Mouse (Mus musculus) intestine, postnatal 0 days (tissue): ENCODE data around the gene Scgb1b11. TPM values are rescaled to one million over a fixed set of nuclear protein-coding genes. Genes with fewer than 3 reads are reported as not detected.
"Not testable (repeated sequence)": the region's sequence is repeated elsewhere in the genome, so short reads cannot be mapped to it uniquely, and the experiment has no call there.

Source experiments
- ATAC-seq: fragments of 200-750 bp; cut with Nextera tagmentation; 2 replicates; pipeline ENCODE4 v1.8.0; 2017; ENCODE audit warnings: mild to moderate bottlenecking, moderate TSS enrichment, moderate library complexity
- H3K27ac ChIP-seq: fragments of 300-500 bp; sonication (generic); 2 replicates; pipeline ENCODE4 v1.5.1; 2014; ENCODE audit warnings: mild to moderate bottlenecking, low read depth, low read length, moderate library complexity
- H3K27me3 ChIP-seq: fragments of 300-500 bp; sonication (generic); replicated peaks from 2 replicates; pipeline ENCODE4 v1.6.1; 2014; ENCODE audit warnings: low read length, mixed read lengths; ENCODE audit not compliant: control insufficient read depth, insufficient read depth
- H3K36me3 ChIP-seq: fragments of 300-500 bp; sonication (generic); 2 replicates; pipeline ENCODE4 v1.6.1; 2014; ENCODE audit warnings: mild to moderate bottlenecking, moderate library complexity; ENCODE audit not compliant: control insufficient read depth, insufficient read depth
- H3K4me1 ChIP-seq: fragments of 300-500 bp; sonication (generic); replicated peaks from 2 replicates; pipeline ENCODE4 v1.6.1; 2014; ENCODE audit warnings: antibody characterized with exemption, low read length, mixed read lengths; ENCODE audit not compliant: control insufficient read depth, insufficient read depth
- H3K4me2 ChIP-seq: fragments of 300-500 bp; sonication (generic); replicated peaks from 2 replicates; pipeline ENCODE4 v1.6.1; 2014; ENCODE audit warnings: low read depth, mild to moderate bottlenecking, moderate library complexity
- H3K4me3 ChIP-seq: fragments of 300-500 bp; sonication (generic); 2 replicates; pipeline ENCODE4 v1.5.1; 2014; ENCODE audit warnings: low read depth, low read length
- H3K9ac ChIP-seq: fragments of 300-500 bp; sonication (generic); 2 replicates; pipeline ENCODE4 v1.6.1; 2014; ENCODE audit warnings: mild to moderate bottlenecking, low read depth, low read length
- H3K9me3 ChIP-seq: fragments of 300-500 bp; sonication (generic); 2 replicates; pipeline ENCODE4 v1.6.1; 2016; ENCODE audit warnings: mixed run types; ENCODE audit not compliant: control insufficient read depth
- WGBS: fragments of 180-500 bp; shearing (Covaris S2); extraction: QIAGEN DNeasy Blood & Tissue Kit; methylation state at CpG from one replicate; pipeline ENCODE4 v1.1.7; 2014; 5-methylcytosine and 5-hydroxymethylcytosine counted together
- polyA plus RNA-seq: library from polyadenylated mRNA; unstranded; fragments of >200 nt; fragmentation: Nextera tagmentation; extraction: Ambion mirVana; gene quantifications from 2 replicates; pipeline ENCODE4 v1.2.1, GENCODE M21; 2015

Gene Scgb1b11
- not detected in 2 replicates for polyA plus RNA-seq

- not testable (repeated sequence) for H3K4me2 ChIP-seq, H3K36me3 ChIP-seq, ATAC-seq, H3K4me3 ChIP-seq, H3K27ac ChIP-seq, H3K9me3 ChIP-seq, H3K27me3 ChIP-seq, H3K4me1 ChIP-seq, H3K9ac ChIP-seq
- WGBS, result no CpG with 5 or more reads among the region's 2 CpGs
These were observed at the start of gene Scgb1b11 for GRCm38 (mm10) chr7:32222540-32222939. TSS of gene Scgb1b11 (plus strand) at chr7:32222840.

- not testable (repeated sequence) for H3K4me1 ChIP-seq, H3K9me3 ChIP-seq, H3K9ac ChIP-seq, H3K4me3 ChIP-seq, ATAC-seq, H3K4me2 ChIP-seq, H3K27ac ChIP-seq, H3K36me3 ChIP-seq, H3K27me3 ChIP-seq
- WGBS, result 73% methylated on average over 2 of the region's 2 CpGs
These were observed 11.6 kb upstream of the Scgb1b11 start, which contains the start of gene Scgb2b11 for GRCm38 (mm10) chr7:32211045-32211444. TSS of gene Scgb2b11 (minus strand) at chr7:32211145.

Other genes starting within 250 kb of the Scgb1b11 start
- not detected in 2 replicates for gene Scgb1b10, start 122.0 kb upstream of the Scgb1b11 start, polyA plus RNA-seq
- not detected in 2 replicates for gene Scgb2b11, start 11.7 kb upstream of the Scgb1b11 start, polyA plus RNA-seq
- gene Scgb2b12, start 104.4 kb downstream of the Scgb1b11 start, polyA plus RNA-seq, result not detected in 2 replicates
- gene Scgb1b12, start 111.3 kb downstream of the Scgb1b11 start, polyA plus RNA-seq, result not detected in 2 replicates
- gene Scgb1b29, start 218.7 kb downstream of the Scgb1b11 start, polyA plus RNA-seq, result not detected in 2 replicates